Mouse (Mus musculus) B cell, adult 67 days (primary cell): ENCODE data around the gene Trio. TPM values are rescaled to one million over a fixed set of nuclear protein-coding genes. Genes with fewer than 3 reads are reported as not detected.

Experiments
- total RNA-seq, 2 experiments: library from RNA; stranded (reverse); gene quantifications; 4 replicates each; pipeline ENCODE4 v1.2.4; 2023

Trio gene
- total RNA-seq: 10 to 100 TPM; 25.0 to 35.2 TPM

GRCm38 (mm10) chr15:28025447-28026166 lies at the start of gene Trio:
Trio (minus strand) TSS chr15:28025848.

GRCm38 (mm10) chr15:27681419-27682187 lies 344.0 kb downstream of the Trio start, which contains the start of gene Otulinl:
Otulinl (minus strand) TSS chr15:27681579.

Other genes with a start within 250 kb of the Trio start
- not detected for gene Dnah5, start 177.9 kb upstream of the Trio start, total RNA-seq